Mouse (Mus musculus) ovary, adult 2 months (tissue): Measurements from ENCODE around the gene Klrg1. TPM values are rescaled to one million over a fixed set of nuclear protein-coding genes. Genes with fewer than 3 reads are reported as not detected.

Experiments
- polyA plus RNA-seq: library from polyadenylated mRNA; depleted of rRNA; stranded (reverse); fragments of >200 nt; gene quantifications from 2 replicates; pipeline ENCODE4 v1.2.3, GENCODE M21; 2012; rRNA removed

Klrg1 gene
- 0.10 and 0.18 TPM in 2 replicates for polyA plus RNA-seq

GRCm38 (mm10) chr6:122282782-122283181 is at the start of gene Klrg1:
Gene Klrg1 (minus strand): TSS chr6:122282882.

GRCm38 (mm10) chr6:122308505-122309393 is 26.1 kb upstream of the Klrg1 start, which contains the start of gene M6pr:
Gene M6pr (plus strand): TSS chr6:122308720.

Other genes with a start within 250 kb of the Klrg1 start
- gene M6pr, start 25.8 kb upstream of the Klrg1 start, polyA plus RNA-seq, result 45.3 and 60.7 TPM in 2 replicates
- 39.4 and 83.3 TPM in 2 replicates for gene Phc1, start 57.7 kb upstream of the Klrg1 start, polyA plus RNA-seq
- 7.9 and 8.6 TPM in 2 replicates for gene Rimklb, start 215.9 kb upstream of the Klrg1 start, polyA plus RNA-seq
- gene Mfap5, start 223.0 kb upstream of the Klrg1 start, polyA plus RNA-seq, result 75.9 and 116 TPM in 2 replicates